Mouse (Mus musculus): ENCODE data around the gene Tgif1.

- TF ChIP-seq CTCF (IDR thresholded peaks at IDR 0.05; ENCODE audit: low read depth) (no peak), EP300 (optimal IDR thresholded peaks at IDR 0.05) (no peak)
Measured at GRCm38 (mm10) chr17:70881194-70881593, 27.8 kb upstream of the Tgif1 start.

Measured in stomach, postnatal 0 days (tissue).